Mouse (Mus musculus) hindbrain, embryonic 15.5 days (tissue): Measurements from ENCODE around the gene Magt1. TPM values are rescaled to one million over a fixed set of nuclear protein-coding genes. Genes with fewer than 3 reads are reported as not detected.
"Not testable (repeated sequence)": the region's sequence is repeated elsewhere in the genome, so short reads cannot be mapped to it uniquely, and the experiment has no call there.

Source experiments
- ATAC-seq: fragments of 200-750 bp; cut with Nextera tagmentation; 2 replicates; pipeline ENCODE4 v1.8.0; 2017; ENCODE audit warnings: low read depth, moderate number of reproducible peaks, moderate TSS enrichment; ENCODE audit not compliant: low FRiP score
- H3K27ac ChIP-seq: fragments of 300-500 bp; sonication (generic); replicated peaks from 2 replicates; pipeline ENCODE4 v1.5.1; 2015; ENCODE audit warnings: mild to moderate bottlenecking, inconsistent platforms
- H3K27me3 ChIP-seq: fragments of 300-500 bp; sonication (generic); 2 replicates; pipeline ENCODE4 v1.6.1; 2015; ENCODE audit warnings: control low read depth, inconsistent platforms
- H3K36me3 ChIP-seq: fragments of 300-500 bp; sonication (generic); 2 replicates; pipeline ENCODE4 v1.6.1; 2015; ENCODE audit warnings: control low read depth, inconsistent platforms
- H3K4me1 ChIP-seq: fragments of 300-500 bp; sonication (generic); replicated peaks from 2 replicates; pipeline ENCODE4 v1.6.1; 2015; ENCODE audit warnings: control low read depth, inconsistent platforms
- H3K4me2 ChIP-seq: fragments of 300-500 bp; sonication (generic); 2 replicates; pipeline ENCODE4 v1.6.1; 2015; ENCODE audit warnings: moderate library complexity, mild to moderate bottlenecking, inconsistent platforms
- H3K4me3 ChIP-seq: fragments of 300-500 bp; sonication (generic); 2 replicates; pipeline ENCODE4 v1.5.1; 2015; ENCODE audit warnings: mild to moderate bottlenecking, inconsistent platforms
- H3K9ac ChIP-seq: fragments of 300-500 bp; sonication (generic); 2 replicates; pipeline ENCODE4 v1.6.1; 2015; ENCODE audit warnings: inconsistent platforms
- H3K9me3 ChIP-seq: fragments of 300-500 bp; sonication (generic); 2 replicates; pipeline ENCODE4 v1.6.1; 2016; ENCODE audit warnings: control low read depth, inconsistent platforms
- WGBS: fragments of 180-500 bp; shearing (Covaris S2); methylation state at CpG from one replicate; pipeline ENCODE4 v1.1.7; 2015; 5-methylcytosine and 5-hydroxymethylcytosine counted together
- polyA plus RNA-seq: library from polyadenylated mRNA; unstranded; fragments of >200 nt; fragmentation: Nextera tagmentation; extraction: Ambion mirVana; gene quantifications from 2 replicates; pipeline ENCODE4 v1.2.1, GENCODE M21; 2015

The Magt1 gene
- polyA plus RNA-seq, 1 experiment from 2014 or later = 22.4 TPM

GRCm38 (mm10) chrX:106017516-106017915 lies 5.8 kb upstream of the Magt1 start:
- WGBS = 89% methylated on average over 4 of the region's 4 CpGs
- Histone ChIP-seq H3K9ac (no peak overlapping the region), H3K4me2 (peak overlapping the region; percentile 49; the same call in 1 of the 2 replicates), H3K27me3 (no peaks in the 10 kb centered on the region), H3K9me3 (no peaks in the 10 kb centered on the region), H3K36me3 (no peaks in the 10 kb centered on the region), H3K4me3 (no peak overlapping the region), H3K27ac (no peak overlapping the region), H3K4me1 (peaks cover 8% of the 10 kb centered on the region)
- no peak for ATAC-seq

- ATAC-seq = no peak
- WGBS = 94% methylated on average over 3 of the region's 3 CpGs
- no peaks in the 10 kb centered on the region for H3K36me3 ChIP-seq
- peak overlapping the region; percentile 49 for H3K4me2 ChIP-seq
- H3K9me3 ChIP-seq = no peaks in the 10 kb centered on the region
- H3K4me3 ChIP-seq = 0 out of 2 replicates have a peak overlapping the region, but pooled peaks have one; percentile 58
- no peaks in the 10 kb centered on the region for H3K27me3 ChIP-seq
- H3K27ac ChIP-seq = no peak overlapping the region
- H3K9ac ChIP-seq = no peak overlapping the region
- H3K4me1 ChIP-seq = peaks cover 8% of the 10 kb centered on the region
These were observed 5.4 kb upstream of the Magt1 start for GRCm38 (mm10) chrX:106017102-106017501.

- Histone ChIP-seq H3K9me3 (no peaks in the 10 kb centered on the region), H3K27me3 (no peaks in the 10 kb centered on the region), H3K4me3 (peak within 1 kb of the TSS; percentile 58), H3K36me3 (no peaks in the 10 kb centered on the region), H3K4me1 (peaks cover 8% of the 10 kb centered on the region), H3K27ac (peak within 1 kb of the TSS; percentile 87), H3K4me2 (peak within 1 kb of the TSS; percentile 49), H3K9ac (peak within 1 kb of the TSS; percentile 68)
- ATAC-seq = peak; percentile 37
- 18% methylated on average over 26 of the region's 26 CpGs for WGBS
These were observed 4.0 kb upstream of the Magt1 start, which contains the start of gene Cox7b for GRCm38 (mm10) chrX:106015571-106016322. Gene Cox7b (plus strand): TSS chrX:106015700.

GRCm38 (mm10) chrX:106014741-106015377 lies 3.2 kb upstream of the Magt1 start:
- WGBS = 70% methylated on average over 2 of the region's 2 CpGs
- H3K9ac ChIP-seq, ATAC-seq, H3K27me3 ChIP-seq, H3K27ac ChIP-seq, H3K4me3 ChIP-seq, H3K36me3 ChIP-seq, H3K9me3 ChIP-seq: not testable (repeated sequence)
- H3K4me1 ChIP-seq = peaks cover 13% of the 10 kb centered on the region
- H3K4me2 ChIP-seq = peak overlapping the region; percentile 49

GRCm38 (mm10) chrX:106013217-106013616 lies 1.5 kb upstream of the Magt1 start:
- no peak overlapping the region for H3K27ac ChIP-seq
- no peaks in the 10 kb centered on the region for H3K27me3 ChIP-seq
- no peak for ATAC-seq

GRCm38 (mm10) chrX:106012559-106012958 lies 853 bp upstream of the Magt1 start:
- Histone ChIP-seq H3K27me3 (no peaks in the 10 kb centered on the region), H3K9me3 (no peaks in the 10 kb centered on the region), H3K36me3 (no peaks in the 10 kb centered on the region), H3K4me1 (peaks cover 13% of the 10 kb centered on the region), H3K4me2 (peak overlapping the region; percentile 57), H3K4me3 (peak overlapping the region; percentile 64), H3K9ac (no peak overlapping the region), H3K27ac (peak overlapping the region; percentile 87)
- 68% methylated on average over 3 of the region's 3 CpGs for WGBS
- ATAC-seq = no peak

More at GRCm38 (mm10) chrX:106013217-106013616, 1.5 kb upstream of the Magt1 start:
- no peaks in the 10 kb centered on the region for H3K9me3 ChIP-seq
- peaks cover 13% of the 10 kb centered on the region for H3K4me1 ChIP-seq
- WGBS = 28% methylated on average over 2 of the region's 2 CpGs
- no peaks in the 10 kb centered on the region for H3K36me3 ChIP-seq
- no peak overlapping the region for H3K4me2 ChIP-seq
- H3K9ac ChIP-seq = no peak overlapping the region
- no peak overlapping the region for H3K4me3 ChIP-seq

GRCm38 (mm10) chrX:106010762-106011161 lies 944 bp downstream of the Magt1 start:
- Histone ChIP-seq H3K9me3 (no peaks in the 10 kb centered on the region), H3K27me3 (no peaks in the 10 kb centered on the region), H3K4me1 (0 out of 2 replicates have a peak, but pooled peaks cover 5% of the 10 kb centered on the region), H3K36me3 (no peaks in the 10 kb centered on the region), H3K9ac (0 out of 2 replicates have a peak overlapping the region, but pooled peaks have one; percentile 47), H3K27ac (no peak overlapping the region), H3K4me2 (peak overlapping the region; percentile 60), H3K4me3 (peak overlapping the region; percentile 64)
- no peak for ATAC-seq
- 17% methylated on average over 3 of the region's 3 CpGs for WGBS

GRCm38 (mm10) chrX:106001605-106002004 lies 10.1 kb downstream of the Magt1 start:
- Histone ChIP-seq H3K27ac (no peak overlapping the region), H3K4me3 (no peak overlapping the region), H3K4me1 (no peaks in the 10 kb centered on the region), H3K27me3 (no peaks in the 10 kb centered on the region), H3K36me3 (no peaks in the 10 kb centered on the region), H3K9ac (no peak overlapping the region), H3K4me2 (no peak overlapping the region), H3K9me3 (no peaks in the 10 kb centered on the region)
- 73% methylated on average over 1 of the region's 1 CpGs for WGBS
- ATAC-seq = no peak

- WGBS = 80% methylated on average over 14 of the region's 14 CpGs
- not testable (repeated sequence) for H3K4me1 ChIP-seq
These were observed 54.6 kb downstream of the Magt1 start for GRCm38 (mm10) chrX:105957091-105957490.

GRCm38 (mm10) chrX:105953999-105954398 lies 57.7 kb downstream of the Magt1 start:
- no peak overlapping the region for H3K27ac ChIP-seq
- no peak overlapping the region for H3K4me2 ChIP-seq
- WGBS = 81% methylated on average over 2 of the region's 2 CpGs
- no peak for ATAC-seq
- no peaks in the 10 kb centered on the region for H3K9me3 ChIP-seq
- no peaks in the 10 kb centered on the region for H3K36me3 ChIP-seq
- no peak overlapping the region for H3K4me3 ChIP-seq
- no peaks in the 10 kb centered on the region for H3K27me3 ChIP-seq
- H3K9ac ChIP-seq = no peak overlapping the region
- no peaks in the 10 kb centered on the region for H3K4me1 ChIP-seq

More at GRCm38 (mm10) chrX:105957091-105957490, 54.6 kb downstream of the Magt1 start:
- H3K9ac ChIP-seq, ATAC-seq, H3K36me3 ChIP-seq, H3K4me3 ChIP-seq, H3K27me3 ChIP-seq, H3K27ac ChIP-seq, H3K9me3 ChIP-seq, H3K4me2 ChIP-seq: not testable (repeated sequence)

- Histone ChIP-seq H3K4me1 (no peaks in the 10 kb centered on the region), H3K9me3 (no peaks in the 10 kb centered on the region), H3K27ac (no peak overlapping the region), H3K4me2 (no peak overlapping the region), H3K9ac (no peak overlapping the region), H3K36me3 (no peaks in the 10 kb centered on the region), H3K27me3 (no peaks in the 10 kb centered on the region), H3K4me3 (no peak overlapping the region)
- ATAC-seq = no peak
- WGBS = 67% methylated on average over 1 of the region's 1 CpGs
These were observed 65.3 kb downstream of the Magt1 start for GRCm38 (mm10) chrX:105946357-105946756.

- 90% methylated on average over 6 of the region's 7 CpGs for whole genome bisulfite sequencing
- no peak overlapping the region for H3K4me3 ChIP-seq
- H3K27me3 ChIP-seq = no peaks in the 10 kb centered on the region
- no peak overlapping the region for H3K27ac ChIP-seq
- H3K4me1 ChIP-seq = no peaks in the 10 kb centered on the region
- H3K9ac ChIP-seq = no peak overlapping the region
- no peaks in the 10 kb centered on the region for H3K9me3 ChIP-seq
- H3K36me3 ChIP-seq = no peaks in the 10 kb centered on the region
- no peak overlapping the region for H3K4me2 ChIP-seq
- no peak for ATAC-seq
These were observed 72.5 kb downstream of the Magt1 start for GRCm38 (mm10) chrX:105939245-105939644.
